Mouse (Mus musculus): Measurements from ENCODE around the gene Myo1h. TPM values are rescaled to one million over a fixed set of nuclear protein-coding genes. Genes with fewer than 3 reads are reported as not detected.

Myo1h gene
- total and polyA plus RNA-seq, 2 experiments from 2014 or later, result 0.53 TPM; not detected in 1

DNA sequence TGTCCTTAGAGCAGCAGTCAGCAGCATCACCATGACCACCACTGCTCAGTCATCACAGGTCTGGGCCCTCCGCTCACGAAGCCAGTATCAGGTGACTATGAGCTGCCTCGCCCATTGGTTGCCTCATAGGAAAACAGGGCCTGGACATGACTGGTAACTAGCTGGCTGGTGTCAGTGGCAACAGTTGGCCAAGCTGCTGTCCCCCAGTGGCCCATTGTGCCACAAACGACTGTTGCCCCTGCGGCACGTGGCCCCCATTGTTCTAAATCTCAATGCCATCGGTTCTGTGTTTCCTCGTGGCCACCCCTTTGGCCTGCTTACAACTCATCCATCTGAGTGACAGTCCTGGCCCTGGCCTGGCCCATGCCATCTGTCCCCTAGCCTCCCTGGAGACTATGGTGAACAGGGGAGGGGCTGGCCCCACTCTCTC is 24.9 kb upstream of the Myo1h start:
- 68% methylated on average over 8 of the region's 8 CpGs for WGBS
- no peaks in the 10 kb centered on the region for H3K4me1 ChIP-seq (ENCODE audit: control insufficient read depth, insufficient read depth)
- no peak overlapping the region for H3K9ac ChIP-seq (replicated peaks; ENCODE audit: low read depth, low read length)
- no peaks in the 10 kb centered on the region for H3K9me3 ChIP-seq (replicated peaks; ENCODE audit: control insufficient read depth, low read length)
- H3K36me3 ChIP-seq (replicated peaks; ENCODE audit: control insufficient read depth, insufficient read depth, low read length), result no peaks in the 10 kb centered on the region
- no peak for DNase-seq (ENCODE audit: low spot score)
- no peak overlapping the region for H3K4me2 ChIP-seq (ENCODE audit: low read depth, low read length)
- ATAC-seq (ENCODE audit: insufficient read depth, low read depth), result no peak
- TF ChIP-seq CTCF (IDR thresholded peaks at IDR 0.05; ENCODE audit: low read depth) (no peak), EP300 (IDR thresholded peaks at IDR 0.05; ENCODE audit: low read depth) (no peak)
- H3K27ac ChIP-seq (ENCODE audit: low read depth), result no peak overlapping the region
- no peak overlapping the region for H3K4me3 ChIP-seq (ENCODE audit: low read depth, low read length)
- H3K27me3 ChIP-seq (ENCODE audit: control insufficient read depth, insufficient read depth, low read length), result peaks cover 18% of the 10 kb centered on the region

DNA sequence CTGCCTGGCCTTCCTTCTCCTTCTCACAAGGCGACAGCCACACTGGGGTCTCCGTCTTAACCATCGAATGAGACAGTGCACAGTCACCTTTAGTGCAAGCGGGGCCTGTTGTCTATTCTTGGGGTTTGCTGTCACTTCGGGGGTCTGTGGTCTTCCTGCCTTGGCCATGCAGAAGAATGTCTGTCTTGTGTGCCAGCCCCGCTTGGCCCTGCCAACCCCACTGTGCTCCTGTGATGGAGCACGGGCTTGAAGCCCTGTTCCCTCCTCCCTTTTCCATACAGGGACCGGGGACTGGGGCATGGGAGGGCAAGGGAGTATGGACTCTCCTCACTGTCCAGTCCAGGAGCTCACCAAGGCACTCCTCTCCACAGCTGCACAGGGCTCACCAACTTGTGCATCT is 24.2 kb upstream of the Myo1h start:
- no peak for ATAC-seq (ENCODE audit: insufficient read depth, low read depth)
- Histone ChIP-seq H3K27ac (ENCODE audit: low read depth) (no peak overlapping the region), H3K36me3 (replicated peaks; ENCODE audit: control insufficient read depth, insufficient read depth, low read length) (no peaks in the 10 kb centered on the region), H3K4me1 (ENCODE audit: control insufficient read depth, insufficient read depth) (no peaks in the 10 kb centered on the region), H3K27me3 (ENCODE audit: control insufficient read depth, insufficient read depth, low read length) (peaks cover 25% of the 10 kb centered on the region), H3K4me3 (ENCODE audit: low read depth, low read length) (no peak overlapping the region), H3K9me3 (replicated peaks; ENCODE audit: control insufficient read depth, low read length) (no peaks in the 10 kb centered on the region), H3K4me2 (ENCODE audit: low read depth, low read length) (no peak overlapping the region), H3K9ac (replicated peaks; ENCODE audit: low read depth, low read length) (no peak overlapping the region)
- WGBS, result 72% methylated on average over 8 of the region's 8 CpGs
- TF ChIP-seq EP300 (IDR thresholded peaks at IDR 0.05; ENCODE audit: low read depth) (no peak), CTCF (IDR thresholded peaks at IDR 0.05; ENCODE audit: low read depth) (no peak)
- no peak for DNase-seq (ENCODE audit: low spot score)

DNA sequence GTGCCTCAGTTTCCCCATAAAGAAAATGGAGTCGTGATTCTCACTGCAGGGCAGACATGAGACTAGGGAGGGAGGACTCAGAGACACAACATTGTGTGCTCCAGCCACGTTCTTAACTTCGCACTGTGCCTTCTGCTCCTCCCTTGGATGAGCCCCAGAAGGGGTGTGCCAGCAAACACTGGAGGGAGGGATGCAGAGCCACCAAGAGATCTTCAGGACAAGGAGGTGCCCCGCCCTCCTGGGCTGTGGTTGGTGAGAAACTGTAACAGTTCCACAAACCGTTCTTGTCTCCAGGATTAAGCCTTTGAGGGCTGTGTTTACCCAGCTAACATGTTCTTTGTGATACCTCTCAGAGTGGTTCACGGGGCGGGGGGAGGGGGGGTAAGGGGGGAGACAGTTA is 20.3 kb upstream of the Myo1h start:
- WGBS, result 35% methylated on average over 7 of the region's 7 CpGs
- no peak for ATAC-seq (ENCODE audit: insufficient read depth, low read depth)

DNA sequence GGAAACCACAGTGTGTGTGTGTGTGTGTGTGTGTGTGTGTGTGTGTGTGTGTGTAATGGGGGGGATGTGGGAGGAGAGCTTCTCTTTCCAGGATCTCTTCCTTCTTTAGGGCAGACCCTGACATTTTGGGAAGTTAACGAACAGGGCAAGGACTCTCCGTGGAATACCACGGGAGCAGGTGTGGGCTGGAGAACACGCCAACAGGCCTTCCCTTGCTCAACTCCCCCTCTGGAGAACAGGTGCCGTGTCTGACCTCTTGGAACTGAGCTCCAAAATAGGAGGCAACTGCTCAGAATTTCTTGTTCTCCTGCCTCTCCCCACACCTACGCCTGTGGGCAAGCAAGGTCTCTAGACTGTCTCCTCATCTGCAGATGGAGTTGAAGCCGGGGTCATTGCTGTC is 19.5 kb upstream of the Myo1h start:
- DNase-seq (ENCODE audit: low spot score) (no peak), ATAC-seq (ENCODE audit: insufficient read depth, low read depth) (no peak)
- Histone ChIP-seq H3K27me3 (ENCODE audit: control insufficient read depth, insufficient read depth, low read length) (peaks cover 72% of the 10 kb centered on the region), H3K4me3 (ENCODE audit: low read depth, low read length) (no peak overlapping the region), H3K4me2 (ENCODE audit: low read depth, low read length) (no peak overlapping the region), H3K9me3 (replicated peaks; ENCODE audit: control insufficient read depth, low read length) (no peaks in the 10 kb centered on the region), H3K27ac (ENCODE audit: low read depth) (no peak overlapping the region), H3K9ac (replicated peaks; ENCODE audit: low read depth, low read length) (no peak overlapping the region), H3K36me3 (replicated peaks; ENCODE audit: control insufficient read depth, insufficient read depth, low read length) (no peaks in the 10 kb centered on the region), H3K4me1 (ENCODE audit: control insufficient read depth, insufficient read depth) (no peaks in the 10 kb centered on the region)
- WGBS, result 54% methylated on average over 7 of the region's 7 CpGs
- TF ChIP-seq EP300 (IDR thresholded peaks at IDR 0.05; ENCODE audit: low read depth), result no peak
- TF ChIP-seq CTCF (IDR thresholded peaks at IDR 0.05; ENCODE audit: low read depth), result no peak

More for the DNA sequence above, 20.3 kb upstream of the Myo1h start:
- H3K27ac ChIP-seq (ENCODE audit: low read depth), result no peak overlapping the region
- H3K9me3 ChIP-seq (replicated peaks; ENCODE audit: control insufficient read depth, low read length), result no peaks in the 10 kb centered on the region
- no peaks in the 10 kb centered on the region for H3K4me1 ChIP-seq (ENCODE audit: control insufficient read depth, insufficient read depth)
- TF ChIP-seq CTCF (IDR thresholded peaks at IDR 0.05; ENCODE audit: low read depth) (no peak), EP300 (IDR thresholded peaks at IDR 0.05; ENCODE audit: low read depth) (no peak)
- DNase-seq (ENCODE audit: low spot score), result no peak
- no peak overlapping the region for H3K9ac ChIP-seq (replicated peaks; ENCODE audit: low read depth, low read length)
- no peak overlapping the region for H3K4me3 ChIP-seq (ENCODE audit: low read depth, low read length)
- no peak overlapping the region for H3K4me2 ChIP-seq (ENCODE audit: low read depth, low read length)
- no peaks in the 10 kb centered on the region for H3K36me3 ChIP-seq (replicated peaks; ENCODE audit: control insufficient read depth, insufficient read depth, low read length)
- peaks cover 64% of the 10 kb centered on the region for H3K27me3 ChIP-seq (ENCODE audit: control insufficient read depth, insufficient read depth, low read length)

DNA sequence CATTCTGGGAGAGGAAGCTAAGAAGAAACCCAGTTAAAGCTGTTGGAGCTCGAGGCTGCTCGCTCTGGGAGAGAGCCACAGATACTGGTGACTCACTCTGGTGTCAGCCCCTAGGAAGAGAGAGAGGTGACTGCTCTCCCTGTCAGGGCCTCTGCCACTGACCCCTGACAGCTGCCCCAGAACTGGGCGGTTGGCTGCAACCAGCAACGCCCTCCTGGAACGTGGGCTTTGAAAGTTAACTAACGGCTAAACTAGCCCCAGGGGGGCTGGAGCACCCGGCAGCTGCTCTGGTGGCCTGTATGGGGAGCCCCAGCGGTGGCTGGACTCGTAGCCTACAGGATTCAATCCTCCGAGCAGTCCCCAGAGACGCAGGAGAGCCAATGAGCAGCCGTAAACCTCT is 19.0 kb upstream of the Myo1h start:
- no peaks in the 10 kb centered on the region for H3K36me3 ChIP-seq (replicated peaks; ENCODE audit: control insufficient read depth, insufficient read depth, low read length)
- H3K4me1 ChIP-seq (ENCODE audit: control insufficient read depth, insufficient read depth), result no peaks in the 10 kb centered on the region
- no peak overlapping the region for H3K9ac ChIP-seq (replicated peaks; ENCODE audit: low read depth, low read length)
- TF ChIP-seq CTCF (IDR thresholded peaks at IDR 0.05; ENCODE audit: low read depth) (no peak), EP300 (IDR thresholded peaks at IDR 0.05; ENCODE audit: low read depth) (no peak)
- 22% methylated on average over 12 of the region's 12 CpGs for WGBS
- no peak for ATAC-seq (ENCODE audit: insufficient read depth, low read depth)
- H3K9me3 ChIP-seq (replicated peaks; ENCODE audit: control insufficient read depth, low read length), result no peaks in the 10 kb centered on the region
- H3K4me2 ChIP-seq (ENCODE audit: low read depth, low read length), result no peak overlapping the region
- no peak overlapping the region for H3K27ac ChIP-seq (ENCODE audit: low read depth)
- H3K4me3 ChIP-seq (ENCODE audit: low read depth, low read length), result no peak overlapping the region
- peaks cover 77% of the 10 kb centered on the region for H3K27me3 ChIP-seq (ENCODE audit: control insufficient read depth, insufficient read depth, low read length)
- DNase-seq (ENCODE audit: low spot score), result no peak

DNA sequence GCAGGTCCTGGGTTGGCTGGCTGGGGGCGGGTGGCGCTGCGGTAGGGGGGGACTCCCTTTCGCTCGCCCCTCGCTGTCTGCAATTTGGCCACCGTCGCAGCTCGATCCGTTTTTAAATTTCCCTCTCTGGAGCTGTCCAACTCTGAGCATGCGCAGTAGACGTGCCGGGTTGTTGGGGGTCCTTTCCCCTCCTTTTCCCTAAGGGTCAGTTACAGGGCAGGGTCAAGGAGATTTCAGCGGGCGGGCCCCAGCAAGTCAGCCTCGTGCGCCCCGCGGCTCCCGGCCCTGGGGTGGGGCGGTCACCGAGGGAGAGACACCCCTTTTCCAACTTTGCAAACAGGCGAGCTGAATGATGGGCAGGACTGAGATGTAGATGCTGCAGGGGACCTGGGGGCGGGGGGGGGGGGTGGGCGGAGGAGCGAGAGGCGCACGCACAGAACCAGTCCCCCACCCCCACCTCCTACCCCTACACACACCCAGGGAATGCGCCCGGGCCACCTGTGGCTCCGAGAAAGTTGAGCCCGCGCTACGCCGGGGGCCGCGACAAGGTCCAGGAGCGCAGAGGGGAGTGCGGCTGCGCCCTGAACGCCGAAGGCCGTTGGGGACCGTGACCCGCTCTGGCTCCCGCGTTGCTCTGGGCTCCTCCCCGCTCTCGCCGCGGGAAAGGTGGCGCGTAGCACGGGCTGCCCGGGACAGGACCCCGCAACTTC is 15.1 kb upstream of the Myo1h start, which contains the start of gene Foxn4:
Gene Foxn4, minus strand, starts transcription at position 115 of the 710 bp plus-strand sequence.
- no peaks in the 10 kb centered on the region for H3K4me1 ChIP-seq (ENCODE audit: control insufficient read depth, insufficient read depth)
- WGBS, result under 1% methylated on average over 52 of the region's 56 CpGs
- TF ChIP-seq CTCF (IDR thresholded peaks at IDR 0.05; ENCODE audit: low read depth) (no peak), EP300 (IDR thresholded peaks at IDR 0.05; ENCODE audit: low read depth) (no peak)
- no peaks in the 10 kb centered on the region for H3K36me3 ChIP-seq (replicated peaks; ENCODE audit: control insufficient read depth, insufficient read depth, low read length)
- H3K9me3 ChIP-seq (replicated peaks; ENCODE audit: control insufficient read depth, low read length), result no peaks in the 10 kb centered on the region
- H3K4me2 ChIP-seq (ENCODE audit: low read depth, low read length), result peak within 1 kb of the TSS; percentile 51
- peak within 1 kb of the TSS; percentile 31 for H3K4me3 ChIP-seq (ENCODE audit: low read depth, low read length)
- ATAC-seq (ENCODE audit: insufficient read depth, low read depth) (no peak), DNase-seq (ENCODE audit: low spot score) (no peak)
- H3K27ac ChIP-seq (ENCODE audit: low read depth), result no peak within 1 kb of the TSS
- H3K9ac ChIP-seq (replicated peaks; ENCODE audit: low read depth, low read length), result no peak within 1 kb of the TSS
- peaks cover 98% of the 10 kb centered on the region for H3K27me3 ChIP-seq (ENCODE audit: control insufficient read depth, insufficient read depth, low read length)
